Mouse (Mus musculus) heart, adult 9 months (tissue): ENCODE results near the gene Zfp704.

Source experiments
- DNase-seq, 2 experiments: peaks; one replicate each; pipeline ENCODE4 v3.0.0; 2022; ENCODE audit warnings: low spot score in 2 of 2

Zfp704 gene

DNA sequence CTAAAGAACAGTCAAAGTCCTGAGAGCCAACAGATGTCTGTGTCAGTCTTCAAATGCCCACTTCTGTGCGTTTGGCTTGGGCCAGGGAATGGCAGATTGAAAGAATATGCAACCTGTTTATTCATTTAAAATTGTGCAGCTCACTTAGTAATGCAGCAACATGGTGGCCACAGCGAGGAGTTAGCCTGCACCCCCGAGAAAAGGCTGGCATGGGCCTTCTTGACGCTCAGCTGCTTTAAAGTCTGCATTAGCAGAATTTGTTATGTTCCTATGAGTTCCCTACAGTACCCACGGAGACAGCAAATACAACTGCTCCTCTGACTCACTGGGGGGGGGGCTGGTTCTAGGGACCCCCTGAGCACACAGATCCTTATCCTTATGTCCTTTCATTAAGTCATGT, 184.2 kb downstream of the Zfp704 start:
- no peak for DNase-seq

DNA sequence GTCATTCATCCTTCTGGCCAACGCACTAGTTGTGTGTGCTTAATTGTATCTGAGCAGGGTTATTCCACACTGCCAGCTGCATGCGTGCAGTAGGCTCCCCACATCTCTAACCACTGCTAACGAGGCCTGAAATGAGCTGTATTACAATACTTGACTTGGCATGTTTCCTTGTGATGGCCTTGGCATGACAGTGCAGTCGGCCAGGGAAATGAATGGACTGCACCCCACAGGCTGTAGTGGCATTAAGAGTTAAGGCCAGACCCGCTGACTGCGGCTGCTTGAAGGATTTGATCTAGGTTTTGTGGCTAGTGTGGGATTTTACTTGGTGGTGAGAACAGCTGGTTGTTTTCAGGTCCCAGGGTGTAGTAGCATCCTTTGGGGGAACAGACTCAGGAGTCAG, 185.2 kb downstream of the Zfp704 start:
- no peak for DNase-seq

DNA sequence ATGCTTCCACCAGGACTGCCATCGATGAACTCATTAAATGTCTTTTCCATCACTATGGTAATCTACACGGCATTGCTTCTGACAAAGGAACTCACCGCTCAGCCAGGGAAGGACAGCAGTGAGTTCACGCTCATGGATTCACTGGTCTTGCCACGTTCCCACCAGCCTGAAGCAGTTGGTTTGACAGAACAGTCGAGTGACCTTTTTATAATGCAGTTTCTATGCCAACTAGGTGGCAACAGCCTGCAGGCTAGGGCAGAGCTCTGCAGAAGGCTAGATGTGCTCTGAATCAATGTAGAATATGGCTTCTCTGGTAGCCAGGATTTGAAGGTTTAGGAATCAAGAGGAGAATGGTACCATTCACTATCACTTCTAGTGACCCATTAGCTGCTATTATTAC, 186.2 kb downstream of the Zfp704 start:
- no peak for DNase-seq

DNA sequence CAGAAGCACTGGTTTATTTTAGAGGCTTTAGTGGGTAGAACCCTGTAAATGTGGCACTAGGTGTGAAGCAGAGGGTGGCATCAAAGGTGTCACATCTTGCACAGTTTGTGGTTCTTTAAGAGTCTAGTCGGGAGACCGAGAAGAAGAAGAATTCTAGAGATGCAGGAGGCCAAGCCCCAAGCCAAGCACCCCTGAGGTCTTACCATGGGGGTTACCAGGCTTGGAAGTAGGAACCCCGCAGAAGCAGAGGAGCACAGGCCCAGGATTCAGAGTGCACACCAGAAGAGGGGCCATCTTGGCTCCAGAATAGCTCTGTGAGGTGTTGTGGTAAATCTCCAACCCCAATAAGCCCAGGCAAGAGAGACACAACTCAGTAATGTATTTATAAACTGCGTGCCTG, 201.0 kb downstream of the Zfp704 start:
- no peak for DNase-seq

DNA sequence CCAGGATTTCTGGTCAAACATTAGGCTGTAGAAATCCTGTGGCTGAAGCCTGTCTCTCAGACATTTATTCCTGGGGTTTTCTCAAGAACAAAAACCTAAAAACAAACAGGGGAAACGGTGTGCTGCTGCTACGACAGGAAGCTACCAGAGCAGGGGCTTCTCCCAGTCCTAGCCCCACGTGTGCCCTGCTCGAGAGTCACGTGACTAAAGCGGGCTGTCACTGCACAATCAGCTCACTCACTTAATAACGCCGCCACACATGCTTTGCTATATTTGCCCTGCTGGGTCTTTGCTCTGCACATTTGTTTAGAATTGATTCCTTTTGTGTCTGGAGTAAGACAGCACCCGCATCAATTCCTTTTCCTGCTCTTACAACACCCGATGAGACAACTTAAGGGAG, 202.1 kb downstream of the Zfp704 start:
- DNase-seq, result no peak

DNA sequence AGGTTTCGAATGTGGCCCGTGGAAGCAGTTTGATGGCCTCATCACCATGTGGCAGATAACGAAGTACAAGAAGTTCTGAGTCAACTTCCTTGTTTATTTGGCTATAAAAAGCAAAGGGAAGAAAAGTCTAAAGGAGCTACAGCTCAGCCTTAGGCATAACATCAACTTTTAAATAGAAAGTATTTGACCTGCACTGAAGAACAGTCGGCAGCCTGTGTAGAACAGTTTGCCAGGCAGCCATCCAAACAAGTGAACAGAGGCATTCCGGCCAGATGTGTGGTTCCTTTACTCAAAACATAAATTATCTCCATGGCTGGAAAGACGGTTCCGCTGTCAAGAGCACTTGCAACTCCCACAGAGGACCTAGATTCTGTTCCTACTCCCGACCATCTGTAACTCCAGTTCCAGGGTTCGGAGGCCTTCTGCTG, 202.8 kb downstream of the Zfp704 start:
- peak; percentile 58 to 76 for DNase-seq

DNA sequence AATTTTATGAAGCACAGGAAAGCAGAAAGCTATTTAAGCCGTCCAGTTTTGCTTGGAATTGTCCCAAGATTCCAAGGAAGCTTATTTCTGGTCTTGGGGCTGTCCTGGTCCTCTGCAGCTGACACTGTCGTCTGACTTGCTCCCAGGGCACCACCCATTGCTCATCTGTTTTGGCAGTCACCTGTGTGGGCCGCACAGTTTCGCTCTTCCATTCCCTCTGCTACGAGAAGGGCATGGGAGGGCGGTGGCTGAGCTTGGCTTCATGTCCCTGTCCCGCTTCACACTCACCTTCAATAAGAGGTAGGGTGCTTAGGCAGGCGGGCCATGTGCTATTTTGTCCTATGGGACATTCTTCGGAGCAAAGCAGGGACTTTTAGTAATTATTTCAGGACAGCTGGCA, 204.5 kb downstream of the Zfp704 start:
- peak; percentile 46 to 48 for DNase-seq

DNA sequence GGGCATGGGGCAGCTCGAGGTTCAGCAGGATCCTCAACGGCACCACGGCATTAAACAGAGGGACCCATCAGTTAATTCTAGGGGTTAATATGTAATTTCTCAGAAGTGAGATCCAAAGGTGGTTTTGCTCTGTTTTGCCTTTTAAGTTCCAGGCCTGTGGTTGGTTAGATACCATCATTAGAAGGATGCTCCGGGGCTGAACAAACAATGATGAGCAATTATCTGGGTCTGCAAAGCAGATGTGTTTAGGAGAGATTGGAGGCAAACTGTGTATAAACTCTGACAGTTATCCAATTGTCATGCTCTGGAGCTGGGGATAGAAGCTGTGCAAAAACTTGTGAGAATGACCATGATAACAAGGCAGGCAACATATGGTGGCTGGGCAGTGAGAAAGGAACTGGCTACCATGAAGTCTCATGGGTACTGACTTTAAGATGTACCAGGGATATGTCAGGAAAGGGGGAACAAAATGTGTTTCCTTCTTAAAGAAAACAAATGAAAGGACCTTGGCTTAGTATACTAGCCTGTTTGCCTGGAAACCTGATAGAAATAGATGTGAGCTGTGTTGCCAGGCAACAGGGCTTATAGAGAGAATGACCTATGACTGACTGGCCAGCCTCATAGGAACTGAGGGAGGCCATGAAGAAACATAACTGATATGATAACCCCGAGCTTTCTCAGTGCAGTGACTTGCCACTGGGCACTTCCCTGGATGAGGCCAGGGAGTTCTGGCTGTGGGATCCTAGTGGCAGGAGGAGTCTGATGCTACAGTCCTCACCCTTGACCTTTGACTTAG, 206.4 kb downstream of the Zfp704 start:
- DNase-seq, result no peak

DNA sequence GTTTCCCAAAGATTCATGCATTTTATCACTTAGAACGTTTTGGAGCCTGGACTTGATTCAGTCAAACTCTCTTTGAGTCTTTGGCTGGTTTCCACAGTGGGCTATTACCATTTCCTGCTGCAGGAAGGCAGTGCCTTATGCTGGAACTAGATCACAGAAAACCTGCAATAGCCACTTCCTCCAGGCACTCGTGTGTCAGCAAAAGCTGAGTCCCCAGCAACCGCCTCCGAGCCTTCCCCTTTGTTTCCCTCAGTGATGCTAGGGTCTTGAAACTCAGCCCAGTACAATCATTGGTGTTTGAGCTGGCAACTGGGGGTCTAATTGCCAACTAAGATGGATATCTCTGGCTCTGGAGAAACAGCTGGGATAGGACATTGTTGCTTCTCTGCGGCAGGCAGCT, 207.0 kb downstream of the Zfp704 start:
- DNase-seq, result peak; percentile 28 to 41

DNA sequence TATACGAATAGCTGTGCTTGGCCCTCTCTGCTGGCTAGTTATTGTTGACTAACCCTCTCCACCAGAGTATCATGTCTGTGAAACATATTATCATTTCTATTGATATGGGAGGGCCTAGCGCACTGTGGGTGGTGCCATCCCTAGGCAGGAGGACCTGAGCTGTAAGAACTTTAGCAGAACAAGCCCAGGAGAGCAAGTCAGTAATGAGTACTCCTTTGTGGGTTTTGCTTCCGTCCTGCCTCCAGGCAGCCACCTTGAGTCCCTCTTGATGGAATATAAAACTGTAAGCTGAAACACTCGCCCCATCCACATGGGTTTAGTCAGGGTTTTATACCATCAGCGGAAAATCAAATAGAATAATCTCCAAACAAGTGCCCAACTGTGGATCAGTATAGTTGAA, 207.5 kb downstream of the Zfp704 start:
- DNase-seq, result no peak

DNA sequence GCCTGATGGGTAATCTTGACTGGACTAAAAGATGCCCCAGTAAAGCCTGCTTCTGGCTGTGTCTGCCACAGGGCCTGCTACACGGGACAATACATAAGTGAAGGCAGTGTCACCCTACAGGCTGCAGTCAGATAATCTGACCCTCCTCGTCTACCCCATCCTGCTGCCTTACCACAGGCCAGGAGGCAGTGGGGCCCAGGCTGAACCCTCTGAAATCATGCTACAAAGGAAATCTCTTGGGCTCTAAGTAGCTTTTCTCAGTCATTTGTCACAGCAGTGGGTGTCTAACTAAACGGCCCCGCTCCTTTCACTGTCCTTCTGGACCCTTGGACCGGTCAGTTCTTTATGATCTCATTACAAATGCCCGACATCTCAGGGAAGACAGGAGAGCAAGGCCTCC, 208.2 kb downstream of the Zfp704 start:
- no peak for DNase-seq

DNA sequence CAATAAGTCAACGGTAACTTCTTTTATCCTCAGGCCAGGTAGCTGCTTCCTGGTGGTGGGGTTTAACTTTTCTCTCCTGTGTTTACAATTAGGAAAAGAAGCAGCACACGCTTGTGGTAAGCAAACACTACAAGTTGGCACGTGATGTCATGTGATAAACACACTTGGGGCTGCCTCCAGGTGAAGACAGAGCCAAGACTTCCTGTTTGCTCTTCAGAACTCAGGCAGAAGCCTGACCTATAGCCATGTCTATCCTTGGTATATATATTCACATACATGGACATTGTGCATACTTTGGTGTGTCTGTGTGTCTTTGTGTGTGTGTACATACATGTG, 209.0 kb downstream of the Zfp704 start:
- DNase-seq, result no peak

DNA sequence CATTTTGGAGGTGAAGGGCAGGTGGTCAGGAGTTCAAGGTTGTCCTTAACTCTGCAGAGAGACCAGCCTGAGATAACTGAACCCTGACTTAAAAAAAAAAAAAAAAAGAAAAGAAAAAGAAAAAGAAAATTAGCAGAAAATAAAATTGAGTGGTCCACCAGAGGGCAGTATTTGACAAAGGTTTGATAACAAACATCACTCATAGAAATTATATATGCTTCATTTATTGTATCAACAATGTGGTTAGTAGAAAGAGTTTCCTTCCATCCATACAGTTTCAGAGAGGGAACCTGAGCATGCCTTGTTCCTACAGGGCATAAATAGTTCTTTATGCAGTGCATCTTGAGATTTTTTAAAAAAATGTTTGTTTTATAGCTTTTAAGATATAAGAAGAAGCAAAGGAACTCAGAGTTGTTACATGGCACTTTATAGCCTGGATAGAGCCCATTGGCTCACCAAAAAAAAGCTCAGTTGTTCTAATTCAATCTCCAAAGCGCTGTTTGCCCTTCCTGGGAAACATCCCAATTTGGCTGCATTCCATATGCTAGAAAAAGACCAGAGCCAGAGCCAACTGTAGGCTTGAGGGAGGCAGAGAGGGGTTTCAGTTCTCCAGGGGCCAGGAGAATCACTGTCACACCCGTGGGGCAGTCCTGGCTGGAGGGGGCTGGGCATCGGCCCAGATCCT, 209.5 kb downstream of the Zfp704 start:
- peak; percentile 33 to 52 for DNase-seq

DNA sequence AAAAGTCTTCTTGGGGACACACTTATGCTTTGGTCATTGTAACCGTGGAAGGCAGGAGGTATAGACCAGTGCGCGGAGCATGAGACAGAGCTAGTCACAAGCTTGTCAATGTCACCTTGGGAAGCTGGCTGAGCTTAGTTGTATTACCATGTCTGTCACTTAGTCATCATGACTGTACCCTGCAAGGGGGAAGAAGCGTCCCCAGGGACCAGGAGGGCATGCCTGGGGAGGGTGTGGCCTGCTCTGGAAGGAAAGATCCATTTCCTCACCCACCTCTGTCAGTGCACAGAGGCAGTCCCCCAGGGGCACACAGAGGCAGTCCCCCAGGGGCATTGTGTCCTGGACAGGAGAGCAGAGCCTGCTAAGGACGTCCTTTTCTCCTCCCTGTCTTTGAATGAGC, 211.6 kb downstream of the Zfp704 start:
- DNase-seq, result no peak
